Mouse (Mus musculus) hindbrain, embryonic 16.5 days (tissue): ENCODE measurements at regions not wholly inside any gene's neighbourhood (a gene's known extent, or its start where the extent isn't known, plus 50 kb on each side); places are given as distances from the start of the nearest gene placed in this dataset.
A peak's percentile ranks its signal among the peaks of the same experiment; 100 is the strongest.
"Not testable (repeated sequence)": the region's sequence is repeated elsewhere in the genome, so short reads cannot be mapped to it uniquely, and the experiment has no call there.

Experiments used
- ATAC-seq: fragments of 200-750 bp; cut with Nextera tagmentation; 2 replicates; pipeline ENCODE4 v1.8.0; 2017; ENCODE audit warnings: moderate TSS enrichment, moderate library complexity
- H3K27ac ChIP-seq: fragments of 300-500 bp; sonication (generic); 2 replicates; pipeline ENCODE4 v1.5.1; 2014; ENCODE audit warnings: low read depth, mild to moderate bottlenecking, control low read depth, low read length, moderate library complexity
- H3K27me3 ChIP-seq: fragments of 300-500 bp; sonication (generic); replicated peaks from 2 replicates; pipeline ENCODE4 v1.6.1; 2014; ENCODE audit warnings: low read length; ENCODE audit not compliant: control insufficient read depth, insufficient read depth
- H3K36me3 ChIP-seq: fragments of 300-500 bp; sonication (generic); 2 replicates; pipeline ENCODE4 v1.6.1; 2014; ENCODE audit warnings: mild to moderate bottlenecking, low read length, moderate library complexity, mixed read lengths; ENCODE audit not compliant: control insufficient read depth, insufficient read depth
- H3K4me1 ChIP-seq: fragments of 300-500 bp; sonication (generic); 2 replicates; pipeline ENCODE4 v1.6.1; 2014; ENCODE audit warnings: low read depth, low read length; ENCODE audit not compliant: control insufficient read depth, insufficient read depth
- H3K4me2 ChIP-seq: fragments of 300-500 bp; sonication (generic); 2 replicates; pipeline ENCODE4 v1.6.1; 2014; ENCODE audit warnings: mild to moderate bottlenecking, low read length, control low read depth, moderate library complexity
- H3K4me3 ChIP-seq: fragments of 300-500 bp; sonication (generic); 2 replicates; pipeline ENCODE4 v1.5.1; 2014; ENCODE audit warnings: mild to moderate bottlenecking, low read length, control low read depth, moderate library complexity
- H3K9ac ChIP-seq: fragments of 300-500 bp; sonication (generic); 2 replicates; pipeline ENCODE4 v1.6.1; 2014; ENCODE audit warnings: low read depth, mild to moderate bottlenecking, control low read depth, low read length, moderate library complexity
- H3K9me3 ChIP-seq: fragments of 300-500 bp; sonication (generic); 2 replicates; pipeline ENCODE4 v1.6.1; 2014; ENCODE audit warnings: mild to moderate bottlenecking, low read length, moderate library complexity; ENCODE audit not compliant: control insufficient read depth
- WGBS: fragments of 180-500 bp; shearing (Covaris S2); extraction: QIAGEN DNeasy Blood & Tissue Kit; methylation state at CpG from one replicate; pipeline ENCODE4 v1.1.7; 2014; 5-methylcytosine and 5-hydroxymethylcytosine counted together

GRCm38 (mm10) chr12:64788761-64789160 is 128.9 kb upstream of the Gm527 start:
- Histone ChIP-seq H3K4me1 (no peaks in the 10 kb centered on the region), H3K4me2 (no peak overlapping the region), H3K27ac (no peak overlapping the region), H3K9me3 (no peaks in the 10 kb centered on the region), H3K27me3 (no peaks in the 10 kb centered on the region), H3K9ac (no peak overlapping the region), H3K36me3 (no peaks in the 10 kb centered on the region), H3K4me3 (no peak overlapping the region)
- 48% methylated on average over 3 of the region's 3 CpGs for WGBS
- ATAC-seq = no peak

- not testable (repeated sequence) for H3K9ac ChIP-seq, ATAC-seq, H3K4me1 ChIP-seq, H3K4me3 ChIP-seq, H3K27me3 ChIP-seq, H3K9me3 ChIP-seq, H3K36me3 ChIP-seq, H3K4me2 ChIP-seq, H3K27ac ChIP-seq
- WGBS = 87% methylated on average over 2 of the region's 2 CpGs
These were observed 109.2 kb upstream of the Gm527 start for GRCm38 (mm10) chr12:64808492-64808891.

- Histone ChIP-seq H3K4me2 (no peak overlapping the region), H3K27ac (no peak overlapping the region), H3K9me3 (no peaks in the 10 kb centered on the region), H3K9ac (no peak overlapping the region), H3K36me3 (no peaks in the 10 kb centered on the region), H3K4me1 (no peaks in the 10 kb centered on the region), H3K27me3 (no peaks in the 10 kb centered on the region), H3K4me3 (no peak overlapping the region)
- WGBS = 69% methylated on average over 1 of the region's 1 CpGs
- ATAC-seq = no peak
These were observed 107.6 kb upstream of the Gm527 start for GRCm38 (mm10) chr12:64810081-64810480.

GRCm38 (mm10) chr12:64815871-64816270 is 101.8 kb upstream of the Gm527 start:
- H3K4me3 ChIP-seq = no peak overlapping the region
- H3K27ac ChIP-seq = no peak overlapping the region
- H3K9me3 ChIP-seq = no peaks in the 10 kb centered on the region
- WGBS = 84% methylated on average over 6 of the region's 6 CpGs
- no peaks in the 10 kb centered on the region for H3K4me1 ChIP-seq
- no peaks in the 10 kb centered on the region for H3K27me3 ChIP-seq
- ATAC-seq = no peak
- H3K4me2 ChIP-seq = no peak overlapping the region
- no peak overlapping the region for H3K9ac ChIP-seq
- H3K36me3 ChIP-seq = no peaks in the 10 kb centered on the region

- WGBS = 66% methylated on average over 9 of the region's 9 CpGs
- no peaks in the 10 kb centered on the region for H3K9me3 ChIP-seq
- no peak overlapping the region for H3K4me3 ChIP-seq
- no peaks in the 10 kb centered on the region for H3K4me1 ChIP-seq
- H3K27me3 ChIP-seq = no peaks in the 10 kb centered on the region
- no peak overlapping the region for H3K4me2 ChIP-seq
- no peaks in the 10 kb centered on the region for H3K36me3 ChIP-seq
- H3K9ac ChIP-seq = no peak overlapping the region
- H3K27ac ChIP-seq = no peak overlapping the region
- no peak for ATAC-seq
These were observed 100.5 kb upstream of the Gm527 start for GRCm38 (mm10) chr12:64817056-64817810.

GRCm38 (mm10) chr12:64820722-64821121 is 97.0 kb upstream of the Gm527 start:
- Histone ChIP-seq H3K4me2 (no peak overlapping the region), H3K9ac (no peak overlapping the region), H3K27ac (no peak overlapping the region), H3K27me3 (no peaks in the 10 kb centered on the region), H3K4me3 (no peak overlapping the region), H3K36me3 (no peaks in the 10 kb centered on the region), H3K9me3 (no peaks in the 10 kb centered on the region), H3K4me1 (no peaks in the 10 kb centered on the region)
- ATAC-seq = no peak
- WGBS = 80% methylated on average over 5 of the region's 5 CpGs

- Histone ChIP-seq H3K27me3 (no peaks in the 10 kb centered on the region), H3K9me3 (no peaks in the 10 kb centered on the region), H3K4me2 (no peak overlapping the region), H3K4me1 (no peaks in the 10 kb centered on the region), H3K27ac (no peak overlapping the region), H3K9ac (no peak overlapping the region), H3K4me3 (no peak overlapping the region), H3K36me3 (no peaks in the 10 kb centered on the region)
- 10% methylated on average over 1 of the region's 1 CpGs for WGBS
- peak; percentile 86 for ATAC-seq
These were observed 88.0 kb upstream of the Gm527 start for GRCm38 (mm10) chr12:64829662-64830249.

GRCm38 (mm10) chr12:64832313-64833151 is 85.2 kb upstream of the Gm527 start:
- Histone ChIP-seq H3K4me3 (no peak overlapping the region), H3K36me3 (no peaks in the 10 kb centered on the region), H3K27me3 (no peaks in the 10 kb centered on the region), H3K4me2 (no peak overlapping the region), H3K4me1 (no peaks in the 10 kb centered on the region), H3K9ac (no peak overlapping the region), H3K27ac (no peak overlapping the region), H3K9me3 (no peaks in the 10 kb centered on the region)
- ATAC-seq = peak; percentile 77
- WGBS = 47% methylated on average over 9 of the region's 9 CpGs

- H3K36me3 ChIP-seq = no peaks in the 10 kb centered on the region
- ATAC-seq = no peak
- no peak overlapping the region for H3K4me3 ChIP-seq
- H3K4me2 ChIP-seq = no peak overlapping the region
- H3K27me3 ChIP-seq = no peaks in the 10 kb centered on the region
- H3K9ac ChIP-seq = no peak overlapping the region
- H3K9me3 ChIP-seq = no peaks in the 10 kb centered on the region
- H3K27ac ChIP-seq = no peak overlapping the region
- H3K4me1 ChIP-seq = no peaks in the 10 kb centered on the region
These were observed 60.0 kb upstream of the Gm527 start for GRCm38 (mm10) chr12:64857709-64858108.
